Mouse (Mus musculus): ENCODE results near the gene Tecpr2.

- TF ChIP-seq CTCF (IDR thresholded peaks at IDR 0.05; ENCODE audit: borderline replicate concordance, insufficient read depth, low read length) (no peak), POLR2A (IDR thresholded peaks at IDR 0.05; ENCODE audit: low read depth, low read length) (no peak)
Measured at GRCm38 (mm10) chr12:110999820-111000219, 110.8 kb downstream of the Tecpr2 start.

Measured in embryonic fibroblast, embryonic 13.5 days (primary cell).